Mouse (Mus musculus) G1E (cell line): ENCODE data around the gene Aqp5. TPM values are rescaled to one million over a fixed set of nuclear protein-coding genes. Genes with fewer than 3 reads are reported as not detected.

Experiments used
- ATAC-seq: 2 replicates; pipeline ENCODE4 v1.8.0; 2016; ENCODE audit warnings: mild to moderate bottlenecking; ENCODE audit not compliant: insufficient number of reproducible peaks, poor library complexity, low FRiP score, severe bottlenecking; ENCODE audit errors: extremely low read depth
- DNase-seq: peaks from one replicate; pipeline ENCODE4 v3.0.0; 2012; ENCODE audit warnings: low spot score
- H3K27me3 ChIP-seq: 2 replicates; pipeline ENCODE4 v1.6.1; 2012; ENCODE audit warnings: mild to moderate bottlenecking, low read length, inconsistent platforms; ENCODE audit not compliant: insufficient read depth
- H3K36me3 ChIP-seq: replicated peaks from 2 replicates; pipeline ENCODE3; 2012; ENCODE audit warnings: mild to moderate bottlenecking, inconsistent platforms
- H3K4me1 ChIP-seq: 2 replicates; pipeline ENCODE4 v1.6.1; 2012; ENCODE audit warnings: low read depth, low read length, inconsistent platforms, mixed read lengths; ENCODE audit not compliant: insufficient read depth
- H3K4me3 ChIP-seq: 2 replicates; pipeline ENCODE4 v1.5.1; 2012; ENCODE audit warnings: low read depth, mild to moderate bottlenecking, inconsistent platforms, low read length, moderate library complexity, mixed read lengths
- H3K9me3 ChIP-seq: replicated peaks from 2 replicates; pipeline ENCODE4 v1.6.1; 2012; ENCODE audit warnings: inconsistent platforms
- CTCF ChIP-seq: IDR thresholded peaks from 2 replicates; pipeline ENCODE4 v1.5.1; 2012; ENCODE audit warnings: low read depth, low read length, inconsistent platforms, mixed read lengths
- GATA1 ChIP-seq: IDR thresholded peaks from 2 replicates; pipeline ENCODE4 v1.6.1; 2012; ENCODE audit warnings: borderline replicate concordance, low read length, inconsistent platforms, mixed read lengths
- GATA2 ChIP-seq: IDR thresholded peaks from 2 replicates; pipeline ENCODE4 v1.6.1; 2012; ENCODE audit warnings: low read depth, low read length, inconsistent platforms, borderline replicate concordance
- POLR2AphosphoS5 ChIP-seq: IDR thresholded peaks from 2 replicates; pipeline ENCODE4 v1.6.1; 2012; ENCODE audit warnings: low read depth, low read length, inconsistent platforms; ENCODE audit not compliant: insufficient replicate concordance
- TAL1 ChIP-seq: conservative IDR thresholded peaks from 2 replicates; pipeline ENCODE4 v1.6.1; 2012; ENCODE audit warnings: low read depth, low read length, inconsistent platforms, mixed read lengths
- polyA plus RNA-seq: library from polyadenylated mRNA; stranded (reverse); fragments of >175 nt; gene quantifications from 2 replicates; pipeline ENCODE4 v1.2.3, GENCODE M21; 2012
- total RNA-seq, 2 experiments: library from RNA; stranded (forward) in 1 of 2; stranded (reverse) in 1 of 2; fragments of 200-1000 nt in 1 of 2; fragments of >200 nt in 1 of 2; fragmentation: Nextera tagmentation in 1 of 2; gene quantifications; 2 replicates each; pipeline ENCODE4 v1.2.3; 2014 to 2017

Gene Aqp5
- total and polyA plus RNA-seq, 3 experiments: 0.44 TPM; not detected in 2

DNA sequence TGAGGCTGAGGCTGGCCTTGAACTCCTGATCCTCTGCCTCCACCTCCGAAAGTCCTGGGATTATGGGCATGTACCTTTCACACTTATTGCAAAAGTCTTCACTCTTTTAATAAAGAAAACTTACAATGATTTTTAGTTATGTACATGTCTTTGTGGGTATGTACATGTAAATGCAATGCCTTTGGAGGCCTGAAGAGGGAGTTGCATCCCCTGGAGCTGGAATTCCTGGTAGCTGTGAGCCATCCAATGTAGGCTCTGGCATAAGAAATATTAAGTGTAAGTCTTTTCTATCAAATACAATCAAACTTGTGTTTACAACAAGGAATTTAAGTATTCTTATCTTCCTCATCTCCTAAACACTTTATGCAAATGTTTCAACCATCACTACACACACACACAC, 31.6 kb upstream of the Aqp5 start:
- DNase-seq: no peak
- H3K4me3 ChIP-seq: no peak overlapping the region
- ATAC-seq: no peak
- TF ChIP-seq GATA1 (no peak), POLR2AphosphoS5 (no peak), GATA2 (no peak), TAL1 (no peak), CTCF (no peak)
- no peaks in the 10 kb centered on the region for H3K9me3 ChIP-seq
- H3K27me3 ChIP-seq: peaks cover 3% of the 10 kb centered on the region; the same call in 1 of the 2 replicates
- H3K36me3 ChIP-seq: no peaks in the 10 kb centered on the region
- H3K4me1 ChIP-seq: no peaks in the 10 kb centered on the region

DNA sequence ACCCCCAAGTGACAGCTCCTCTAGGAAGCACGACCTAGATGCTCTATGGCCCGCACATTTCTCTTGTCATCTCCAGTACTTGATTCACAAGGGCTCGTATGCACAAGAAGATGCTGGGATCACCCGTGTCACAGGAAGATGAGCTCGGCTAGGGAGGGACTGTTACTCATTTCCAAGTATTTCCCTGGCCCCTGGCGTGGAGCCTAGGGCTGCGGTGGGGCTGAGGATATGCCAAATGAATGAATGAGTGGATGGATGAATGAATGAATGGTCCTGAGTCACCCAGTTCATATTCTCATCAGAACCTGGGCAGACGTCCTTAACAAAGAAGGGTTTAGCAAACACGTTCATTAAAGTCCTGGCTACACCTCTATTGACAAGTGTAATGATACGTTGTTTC, 30.3 kb upstream of the Aqp5 start:
- Histone ChIP-seq H3K27me3 (peaks cover 3% of the 10 kb centered on the region; the same call in 1 of the 2 replicates), H3K36me3 (no peaks in the 10 kb centered on the region), H3K9me3 (no peaks in the 10 kb centered on the region), H3K4me3 (no peak overlapping the region), H3K4me1 (no peaks in the 10 kb centered on the region)
- ATAC-seq (no peak), DNase-seq (no peak)
- TF ChIP-seq POLR2AphosphoS5 (no peak), CTCF (no peak), GATA1 (no peak), GATA2 (no peak), TAL1 (no peak)

DNA sequence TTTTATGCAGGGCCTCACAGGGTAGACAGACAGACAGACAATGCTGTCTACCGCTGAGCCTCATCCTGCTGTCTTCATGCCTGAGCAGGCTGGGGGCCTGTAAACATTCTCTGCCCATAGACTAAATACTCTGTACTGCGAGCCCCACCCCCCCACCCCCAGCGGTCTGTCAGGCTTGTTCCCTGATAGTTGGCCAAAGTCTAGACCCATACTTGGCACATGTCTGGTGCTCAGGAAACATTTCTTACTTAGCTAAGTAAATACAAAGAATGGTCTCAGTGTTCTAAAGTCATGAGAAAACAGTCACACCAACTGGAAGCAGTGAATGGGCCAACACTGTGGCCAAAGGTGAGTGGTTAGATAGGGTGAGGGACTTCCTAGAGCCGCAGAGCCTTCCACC, 23.2 kb upstream of the Aqp5 start:
- Histone ChIP-seq H3K4me1 (no peaks in the 10 kb centered on the region), H3K9me3 (no peaks in the 10 kb centered on the region), H3K27me3 (peaks cover 11% of the 10 kb centered on the region; the same call in 1 of the 2 replicates), H3K36me3 (no peaks in the 10 kb centered on the region), H3K4me3 (no peak overlapping the region)
- DNase-seq (no peak), ATAC-seq (no peak)
- no peak for TF ChIP-seq POLR2AphosphoS5
- no peak for TF ChIP-seq CTCF
- TF ChIP-seq GATA2: no peak
- TF ChIP-seq GATA1: no peak
- TF ChIP-seq TAL1: no peak

DNA sequence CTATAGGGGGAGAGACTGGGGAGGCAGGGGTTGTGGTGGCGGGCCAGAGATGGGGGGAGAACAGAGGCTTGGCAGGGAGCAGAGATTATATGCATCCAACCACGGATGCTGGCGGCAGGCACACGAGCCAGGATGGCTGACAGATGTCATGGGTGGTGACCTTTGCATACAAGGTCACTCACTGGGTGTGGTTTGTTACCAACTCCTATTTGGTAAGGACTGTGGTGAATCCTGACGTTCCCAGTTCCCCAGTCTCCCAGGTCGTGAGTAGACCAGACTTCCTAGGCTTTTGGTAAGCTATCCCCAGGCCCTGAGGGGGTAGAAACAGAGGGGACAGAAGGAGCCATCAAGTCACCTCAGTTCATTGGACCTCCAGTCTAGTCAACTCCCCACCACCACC, 21.9 kb upstream of the Aqp5 start:
- no peaks in the 10 kb centered on the region for H3K4me1 ChIP-seq
- no peak overlapping the region for H3K4me3 ChIP-seq
- ATAC-seq (no peak), DNase-seq (no peak)
- TF ChIP-seq CTCF (no peak), GATA2 (no peak), TAL1 (no peak), POLR2AphosphoS5 (no peak), GATA1 (no peak)
- no peaks in the 10 kb centered on the region for H3K36me3 ChIP-seq
- no peaks in the 10 kb centered on the region for H3K9me3 ChIP-seq
- peaks cover 8% of the 10 kb centered on the region; the same call in 1 of the 2 replicates for H3K27me3 ChIP-seq

DNA sequence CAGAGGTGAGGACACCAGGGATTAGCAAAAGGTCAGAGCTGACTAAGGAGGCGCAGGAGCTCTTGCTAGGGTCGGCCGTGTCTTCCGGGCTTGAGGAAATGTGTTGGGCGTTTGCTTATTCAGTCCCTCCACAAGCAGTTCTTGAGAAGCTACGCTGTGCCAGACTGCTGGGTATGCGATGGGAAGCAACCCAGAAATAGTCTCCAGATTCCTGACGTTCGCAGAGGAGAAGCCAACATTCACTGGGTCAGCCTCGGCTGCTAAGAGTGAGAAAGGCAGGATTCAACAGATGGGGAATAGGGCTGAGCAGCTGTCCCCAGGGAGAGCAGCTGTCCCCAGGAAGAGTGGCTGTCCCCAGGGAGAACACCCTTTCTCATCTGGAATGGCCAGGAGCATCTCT, 21.5 kb upstream of the Aqp5 start:
- H3K4me1 ChIP-seq: no peaks in the 10 kb centered on the region
- ATAC-seq: no peak
- H3K4me3 ChIP-seq: no peak overlapping the region
- H3K27me3 ChIP-seq: peaks cover 8% of the 10 kb centered on the region; the same call in 1 of the 2 replicates
- TF ChIP-seq CTCF: no peak
- no peak for TF ChIP-seq TAL1
- TF ChIP-seq GATA1: no peak
- no peak for TF ChIP-seq POLR2AphosphoS5
- no peak for TF ChIP-seq GATA2
- H3K36me3 ChIP-seq: no peaks in the 10 kb centered on the region
- no peaks in the 10 kb centered on the region for H3K9me3 ChIP-seq
- DNase-seq: no peak

DNA sequence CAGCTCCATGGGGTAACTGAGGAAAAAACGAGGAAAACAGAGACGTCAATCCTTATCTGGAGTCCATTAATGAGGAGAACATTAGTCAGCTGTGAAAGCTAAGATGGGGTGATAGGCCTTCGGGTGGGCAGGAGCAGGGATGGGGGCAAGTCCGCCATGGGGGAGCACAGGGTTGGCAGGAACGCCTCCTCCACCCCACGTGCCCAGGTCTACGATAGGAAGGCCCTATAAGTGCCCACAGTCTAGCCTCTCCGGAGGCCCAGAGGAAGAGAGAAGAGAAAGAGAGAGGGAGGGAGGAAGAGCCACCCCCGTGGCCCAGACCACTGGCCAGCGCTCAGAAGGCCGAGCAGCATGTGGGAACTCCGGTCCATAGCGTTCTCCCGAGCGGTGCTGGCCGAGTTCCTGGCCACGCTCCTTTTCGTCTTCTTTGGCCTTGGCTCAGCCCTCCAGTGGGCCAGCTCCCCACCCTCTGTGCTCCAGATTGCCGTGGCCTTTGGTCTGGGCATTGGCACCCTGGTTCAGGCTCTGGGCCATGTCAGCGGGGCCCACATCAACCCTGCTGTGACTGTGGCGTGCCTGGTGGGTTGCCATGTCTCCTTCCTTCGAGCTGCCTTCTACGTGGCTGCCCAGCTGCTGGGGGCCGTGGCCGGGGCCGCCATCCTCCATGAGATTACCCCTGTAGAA, 11.6 kb upstream of the Aqp5 start, which contains the start of gene Aqp2:
Gene Aqp2, plus strand, starts transcription at position 254 of the 684 bp plus-strand sequence.
- DNase-seq (no peak), ATAC-seq (no peak)
- TF ChIP-seq POLR2AphosphoS5 (no peak), CTCF (no peak), GATA1 (no peak), TAL1 (no peak), GATA2 (no peak)
- Histone ChIP-seq H3K9me3 (peaks cover 4% of the 10 kb centered on the region; the same call in 1 of the 2 replicates), H3K27me3 (peaks cover 39% of the 10 kb centered on the region), H3K4me3 (no peak within 1 kb of the TSS), H3K4me1 (no peaks in the 10 kb centered on the region), H3K36me3 (no peaks in the 10 kb centered on the region)
